ENCODE assay signal across 8 mouse cellular contexts in the genomic region with DNA sequence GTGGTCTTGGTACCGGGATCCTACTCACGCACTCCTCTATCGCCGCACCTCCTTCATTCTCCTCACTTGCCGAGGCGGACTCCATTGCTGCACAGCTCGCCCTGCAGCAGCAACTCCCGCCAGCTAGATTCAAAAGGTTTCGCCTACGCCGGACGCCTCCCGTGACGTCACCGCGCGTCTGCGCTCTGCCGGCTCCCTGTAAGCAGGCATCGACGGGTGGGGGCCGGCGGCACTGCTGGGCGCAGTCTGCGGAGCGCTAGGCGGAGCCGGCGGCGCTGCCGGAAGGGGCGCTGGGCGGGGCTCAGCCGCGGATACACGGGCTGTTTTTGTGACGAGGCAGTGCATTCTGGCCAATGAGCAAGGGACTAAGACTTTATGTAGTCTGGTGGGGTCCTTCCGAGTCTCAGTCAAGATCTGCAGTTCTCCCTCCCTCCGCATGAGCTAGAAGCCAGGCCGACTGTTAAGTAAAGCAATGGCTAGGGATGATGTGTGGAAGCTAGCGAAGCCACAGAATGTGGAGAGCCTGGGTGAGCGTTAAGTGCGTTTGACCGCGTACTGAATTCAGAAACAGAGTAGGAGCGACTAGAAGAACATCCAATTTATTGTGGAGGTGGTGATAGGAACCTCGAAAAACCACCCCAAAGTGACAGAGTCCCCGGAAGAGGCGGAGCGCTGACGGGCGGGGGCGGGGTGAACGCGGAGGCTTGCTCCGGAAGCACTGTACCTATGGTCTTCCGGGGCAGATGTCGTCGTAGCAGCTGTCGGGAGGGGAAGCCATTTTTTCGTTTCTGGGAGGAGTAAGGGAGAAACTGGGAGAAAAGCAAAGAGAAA. TPM values are rescaled to one million over a fixed set of nuclear protein-coding genes. Genes with fewer than 3 reads are reported as not detected.
DNase-seq lines count a peak whose midpoint lies in the region; ATAC-seq and TF ChIP-seq lines count a peak whose summit lies in the region.

Gene Mastl, minus strand, starts transcription at position 248 of the 831 bp plus-strand sequence.
Gene Yme1l1, plus strand, starts transcription at position 593 of the 831 bp plus-strand sequence.

- peak within 1 kb of the TSS; percentile 93 for H3K4me3 ChIP-seq in ES-Bruce4 (ENCODE audit: low read depth, low read length)
- H3K4me3 ChIP-seq in forebrain, embryonic 13.5 days: peak within 1 kb of the TSS; percentile 85
- H3K4me3 ChIP-seq in liver, postnatal 0 days (ENCODE audit: low read depth, low read length): peak within 1 kb of the TSS; percentile 86
- peak within 1 kb of the TSS; percentile 84 for H3K4me3 ChIP-seq in neural tube, embryonic 14.5 days (ENCODE audit: low read depth, low read length)

- H3K9ac ChIP-seq in ES-Bruce4 (ENCODE audit: low read depth, poor library complexity, severe bottlenecking): peak within 1 kb of the TSS; percentile 80
- peak within 1 kb of the TSS; percentile 84 for H3K9ac ChIP-seq in forebrain, embryonic 13.5 days
- H3K9ac ChIP-seq in liver, postnatal 0 days (replicated peaks): peak within 1 kb of the TSS; percentile 91
- H3K9ac ChIP-seq in neural tube, embryonic 14.5 days (replicated peaks; ENCODE audit: low read depth, low read length): peak within 1 kb of the TSS; percentile 76

- peaks cover 5% of the 10 kb centered on the region; the same call in 1 of the 2 replicates for H3K36me3 ChIP-seq in ES-Bruce4 (ENCODE audit: control insufficient read depth, insufficient read depth, low read length, poor library complexity, severe bottlenecking)
- H3K36me3 ChIP-seq in forebrain, embryonic 13.5 days (ENCODE audit: poor library complexity, severe bottlenecking): peaks cover 2% of the 10 kb centered on the region
- no peaks in the 10 kb centered on the region for H3K36me3 ChIP-seq in liver, postnatal 0 days (replicated peaks; ENCODE audit: insufficient read depth, low read length)
- H3K36me3 ChIP-seq in neural tube, embryonic 14.5 days (ENCODE audit: control insufficient read depth, insufficient read depth, low read length): no peaks in the 10 kb centered on the region

- intact Hi-C loops in heart, postnatal 10 days (cut with DNase I): loop anchor here (2.0 kb wide), 1 partner anchor 261 kb away; the partner anchor contains the start of gene Pdss1

- DNase-seq in heart, postnatal 10 days: peak; percentile 97 to 98
- DNase-seq in large intestine, adult 2 months (ENCODE audit: low read depth, low spot score): peak; percentile 79
- peak; percentile 98 for DNase-seq in liver, postnatal 0 days
- peak; percentile 98 for DNase-seq in testis, postnatal 10 days (ENCODE audit: low spot score)

- TF ChIP-seq POLR2A in ES-Bruce4 (IDR thresholded peaks at IDR 0.05; ENCODE audit: insufficient read depth, low read length): peak; percentile 90

- peak within 1 kb of the TSS; percentile 75 for H3K4me2 ChIP-seq in forebrain, embryonic 13.5 days
- peak within 1 kb of the TSS; percentile 91 for H3K4me2 ChIP-seq in liver, postnatal 0 days (ENCODE audit: low read depth, low read length)
- peak within 1 kb of the TSS; percentile 70 for H3K4me2 ChIP-seq in neural tube, embryonic 14.5 days (ENCODE audit: low read depth, low read length)

- TF ChIP-seq CTCF in ES-Bruce4 (IDR thresholded peaks at IDR 0.05; ENCODE audit: low read depth, low read length): no peak
- no peak; the same call in none of the 2 replicates for TF ChIP-seq CTCF in liver, postnatal 0 days (IDR thresholded peaks at IDR 0.05; ENCODE audit: low read depth)

- no peaks in the 10 kb centered on the region for H3K4me1 ChIP-seq in ES-Bruce4 (ENCODE audit: control insufficient read depth, insufficient read depth, low read length)
- peaks cover 37% of the 10 kb centered on the region for H3K4me1 ChIP-seq in forebrain, embryonic 13.5 days
- peaks cover 20% of the 10 kb centered on the region for H3K4me1 ChIP-seq in liver, postnatal 0 days (ENCODE audit: insufficient read depth)
- H3K4me1 ChIP-seq in neural tube, embryonic 14.5 days (ENCODE audit: control insufficient read depth, insufficient read depth, low read length): peaks cover 25% of the 10 kb centered on the region

- peak; percentile 57; the same call in 1 of the 2 replicates for TF ChIP-seq EP300 in ES-Bruce4 (IDR thresholded peaks at IDR 0.05; ENCODE audit: insufficient read depth, low read depth, low read length)
- peak; percentile 58; the same call in 1 of the 2 replicates for TF ChIP-seq EP300 in liver, postnatal 0 days (IDR thresholded peaks at IDR 0.05; ENCODE audit: low read depth)

- peak within 1 kb of the TSS; percentile 88 for H3K27ac ChIP-seq in ES-Bruce4 (ENCODE audit: insufficient read depth, low read length)
- peak within 1 kb of the TSS; percentile 99 for H3K27ac ChIP-seq in forebrain, embryonic 13.5 days
- H3K27ac ChIP-seq in liver, postnatal 0 days (ENCODE audit: low read depth): peak within 1 kb of the TSS; percentile 100
- H3K27ac ChIP-seq in neural tube, embryonic 14.5 days (ENCODE audit: low read depth, low read length): peak within 1 kb of the TSS; percentile 99

- ATAC-seq in cerebellum, adult (ENCODE audit: insufficient number of reproducible peaks, low FRiP score, low TSS enrichment): peak; percentile 96
- ATAC-seq in forebrain, embryonic 13.5 days: peak; percentile 99
- peak; percentile 97 for ATAC-seq in liver, postnatal 0 days
- ATAC-seq in neural tube, embryonic 14.5 days (ENCODE audit: low read depth): peak; percentile 99

- under 1% methylated on average over 61 of the region's 61 CpGs for WGBS in forebrain, embryonic 13.5 days
- 1% methylated on average over 61 of the region's 61 CpGs for WGBS in large intestine, adult 2 months
- under 1% methylated on average over 61 of the region's 61 CpGs for WGBS in liver, postnatal 0 days (ENCODE audit: insufficient replicate concordance)
- 1% methylated on average over 61 of the region's 61 CpGs for WGBS in neural tube, embryonic 14.5 days

- no peaks in the 10 kb centered on the region for H3K9me3 ChIP-seq in ES-Bruce4 (replicated peaks; ENCODE audit: control insufficient read depth, insufficient read depth, low read length, poor library complexity, severe bottlenecking)
- no peaks in the 10 kb centered on the region for H3K9me3 ChIP-seq in forebrain, embryonic 13.5 days (replicated peaks)
- H3K9me3 ChIP-seq in liver, postnatal 0 days (ENCODE audit: low read length): no peaks in the 10 kb centered on the region
- no peaks in the 10 kb centered on the region for H3K9me3 ChIP-seq in neural tube, embryonic 14.5 days (ENCODE audit: control insufficient read depth, low read length)

- no peaks in the 10 kb centered on the region for H3K27me3 ChIP-seq in ES-Bruce4 (ENCODE audit: control insufficient read depth, insufficient read depth, low read length, poor library complexity, severe bottlenecking)
- H3K27me3 ChIP-seq in forebrain, embryonic 13.5 days: no peaks in the 10 kb centered on the region
- no peaks in the 10 kb centered on the region for H3K27me3 ChIP-seq in liver, postnatal 0 days (ENCODE audit: insufficient read depth, low read length)
- H3K27me3 ChIP-seq in neural tube, embryonic 14.5 days (ENCODE audit: control insufficient read depth, insufficient read depth, low read length): no peaks in the 10 kb centered on the region

RNA-seq across cellular contexts. Expression of gene Mastl, which starts in this region (rescaled TPM):
- polyA plus RNA-seq in ES-Bruce4 (2011; ENCODE audit: insufficient read depth, insufficient read length, low read depth, missing spikeins): 43.9 and 44.5 TPM in 2 replicates
- 10.2 and 10.7 TPM in 2 replicates for polyA plus RNA-seq in forebrain, embryonic 13.5 days (2015; fragmentation: Nextera tagmentation; extraction: Ambion mirVana)
- total RNA-seq in heart, postnatal 10 days (2021): 1 to 10 TPM; 4.3 to 5.3 TPM
- polyA plus RNA-seq in large intestine, adult 2 months (2012; rRNA removed): 0.46 and 1.6 TPM in 2 replicates
- 1.9 and 2.3 TPM in 2 replicates for polyA plus RNA-seq in liver, postnatal 0 days (2015; fragmentation: Nextera tagmentation; extraction: Ambion mirVana)
- polyA plus RNA-seq in neural tube, embryonic 14.5 days (2014; fragmentation: Nextera tagmentation; extraction: Ambion mirVana): 1.6 and 2.3 TPM in 2 replicates

RNA-seq across cellular contexts. Expression of gene Yme1l1, which starts in this region (rescaled TPM):
- 126 and 134 TPM in 2 replicates for polyA plus RNA-seq in ES-Bruce4 (2011; ENCODE audit: insufficient read depth, insufficient read length, low read depth, missing spikeins)
- 77.6 and 83.3 TPM in 2 replicates for polyA plus RNA-seq in forebrain, embryonic 13.5 days (2015; fragmentation: Nextera tagmentation; extraction: Ambion mirVana)
- total RNA-seq in heart, postnatal 10 days (2021): 10 to 100 TPM; 69.2 to 72.5 TPM
- polyA plus RNA-seq in large intestine, adult 2 months (2012; rRNA removed): 4.6 and 6.1 TPM in 2 replicates
- 21.4 and 23.3 TPM in 2 replicates for polyA plus RNA-seq in liver, postnatal 0 days (2015; fragmentation: Nextera tagmentation; extraction: Ambion mirVana)
- polyA plus RNA-seq in neural tube, embryonic 14.5 days (2014; fragmentation: Nextera tagmentation; extraction: Ambion mirVana): 69.6 and 70.4 TPM in 2 replicates

Comparison
In these comparisons a context has a peak if more than half of its experiments do, and no peak if none do; other contexts are left out.
1. Peak in every context shown above with its lines: DNase-seq, ATAC-seq, H3K4me3 ChIP-seq and H3K27ac ChIP-seq.